Mouse (Mus musculus) midbrain, embryonic 14.5 days (tissue): ENCODE results near the gene Ctnna3. TPM values are rescaled to one million over a fixed set of nuclear protein-coding genes. Genes with fewer than 3 reads are reported as not detected.
A peak's percentile ranks its signal among the peaks of the same experiment; 100 is the strongest.

Experiments used
- ATAC-seq: fragments of 200-750 bp; cut with Nextera tagmentation; 2 replicates; pipeline ENCODE4 v1.8.0; 2017; ENCODE audit warnings: moderate number of reproducible peaks, moderate library complexity; ENCODE audit not compliant: low FRiP score, low TSS enrichment
- DNase-seq: peaks from one replicate; pipeline ENCODE4 v3.0.0-alpha.2; 2015
- H3K27ac ChIP-seq: fragments of 300-500 bp; sonication (generic); replicated peaks from 2 replicates; pipeline ENCODE4 v1.5.1; 2014; ENCODE audit warnings: mild to moderate bottlenecking, low read depth, low read length, moderate library complexity
- H3K27me3 ChIP-seq: fragments of 300-500 bp; sonication (generic); 2 replicates; pipeline ENCODE4 v1.6.1; 2014; ENCODE audit warnings: low read length, control low read depth, mixed read lengths; ENCODE audit not compliant: control insufficient read depth, insufficient read depth
- H3K36me3 ChIP-seq: fragments of 300-500 bp; sonication (generic); 2 replicates; pipeline ENCODE4 v1.6.1; 2014; ENCODE audit warnings: low read length, control low read depth; ENCODE audit not compliant: control insufficient read depth, insufficient read depth
- H3K4me1 ChIP-seq: fragments of 300-500 bp; sonication (generic); 2 replicates; pipeline ENCODE4 v1.6.1; 2014; ENCODE audit warnings: mild to moderate bottlenecking, antibody characterized with exemption, low read length, control low read depth; ENCODE audit not compliant: control insufficient read depth, insufficient read depth
- H3K4me2 ChIP-seq: fragments of 300-500 bp; sonication (generic); 2 replicates; pipeline ENCODE4 v1.6.1; 2014; ENCODE audit warnings: mild to moderate bottlenecking, low read length, moderate library complexity
- H3K4me3 ChIP-seq: fragments of 300-500 bp; sonication (generic); replicated peaks from 2 replicates; pipeline ENCODE4 v1.5.1; 2014; ENCODE audit warnings: low read depth, low read length
- H3K9ac ChIP-seq: fragments of 300-500 bp; sonication (generic); replicated peaks from 2 replicates; pipeline ENCODE4 v1.6.1; 2014; ENCODE audit warnings: mild to moderate bottlenecking, low read length, moderate library complexity
- H3K9me3 ChIP-seq: fragments of 300-500 bp; sonication (generic); 2 replicates; pipeline ENCODE4 v1.6.1; 2016; ENCODE audit warnings: low read length, control low read depth, mixed read lengths; ENCODE audit not compliant: control insufficient read depth
- WGBS: fragments of 180-500 bp; shearing (Covaris S2); extraction: QIAGEN DNeasy Blood & Tissue Kit; methylation state at CpG from one replicate; pipeline ENCODE4 v1.1.7; 2014; 5-methylcytosine and 5-hydroxymethylcytosine counted together
- polyA plus RNA-seq: library from polyadenylated mRNA; unstranded; fragments of >200 nt; fragmentation: Nextera tagmentation; extraction: Ambion mirVana; gene quantifications from 2 replicates; pipeline ENCODE4 v1.2.1, GENCODE M21; 2014

Ctnna3 gene
- polyA plus RNA-seq, 1 experiment from 2014 or later, result 1.1 TPM

GRCm38 (mm10) chr10:63654560-63654959 lies 224.7 kb downstream of the Ctnna3 start:
- Histone ChIP-seq H3K4me1 (no peaks in the 10 kb centered on the region), H3K27ac (no peak overlapping the region), H3K27me3 (no peaks in the 10 kb centered on the region), H3K9ac (no peak overlapping the region), H3K36me3 (no peaks in the 10 kb centered on the region), H3K9me3 (no peaks in the 10 kb centered on the region), H3K4me2 (no peak overlapping the region), H3K4me3 (no peak overlapping the region)
- WGBS, result 94% methylated on average over 5 of the region's 5 CpGs
- no peak for DNase-seq
- no peak for ATAC-seq

GRCm38 (mm10) chr10:63676343-63676742 lies 246.4 kb downstream of the Ctnna3 start:
- Histone ChIP-seq H3K27me3 (no peaks in the 10 kb centered on the region), H3K4me3 (no peak overlapping the region)
- WGBS, result 80% methylated on average over 6 of the region's 6 CpGs

GRCm38 (mm10) chr10:63689233-63689632 lies 259.3 kb downstream of the Ctnna3 start:
- Histone ChIP-seq H3K9ac (no peak overlapping the region), H3K36me3 (no peaks in the 10 kb centered on the region), H3K4me2 (no peak overlapping the region), H3K27me3 (no peaks in the 10 kb centered on the region), H3K27ac (no peak overlapping the region), H3K4me3 (no peak overlapping the region), H3K4me1 (no peaks in the 10 kb centered on the region), H3K9me3 (no peaks in the 10 kb centered on the region)
- DNase-seq (no peak), ATAC-seq (no peak)
- WGBS, result 3% methylated on average over 3 of the region's 3 CpGs

More at GRCm38 (mm10) chr10:63676343-63676742, 246.4 kb downstream of the Ctnna3 start:
- Histone ChIP-seq H3K9ac (no peak overlapping the region), H3K4me2 (no peak overlapping the region), H3K27ac (no peak overlapping the region), H3K9me3 (no peaks in the 10 kb centered on the region), H3K36me3 (no peaks in the 10 kb centered on the region), H3K4me1 (no peaks in the 10 kb centered on the region)
- ATAC-seq (no peak), DNase-seq (no peak)

GRCm38 (mm10) chr10:63689651-63690050 lies 259.8 kb downstream of the Ctnna3 start:
- Histone ChIP-seq H3K27ac (no peak overlapping the region), H3K9ac (no peak overlapping the region), H3K4me1 (no peaks in the 10 kb centered on the region), H3K4me3 (no peak overlapping the region), H3K27me3 (no peaks in the 10 kb centered on the region), H3K36me3 (no peaks in the 10 kb centered on the region), H3K9me3 (no peaks in the 10 kb centered on the region), H3K4me2 (no peak overlapping the region)
- ATAC-seq (no peak), DNase-seq (no peak)
- 32% methylated on average over 4 of the region's 4 CpGs for WGBS

- ATAC-seq, result no peak
- Histone ChIP-seq H3K9ac (no peak overlapping the region), H3K9me3 (no peaks in the 10 kb centered on the region), H3K4me3 (no peak overlapping the region), H3K4me2 (no peak overlapping the region), H3K27ac (no peak overlapping the region), H3K27me3 (no peaks in the 10 kb centered on the region), H3K36me3 (no peaks in the 10 kb centered on the region), H3K4me1 (no peaks in the 10 kb centered on the region)
- peak; percentile 61 for DNase-seq
- WGBS, result 56% methylated on average over 3 of the region's 3 CpGs
Measured at GRCm38 (mm10) chr10:63692039-63692438, 262.1 kb downstream of the Ctnna3 start.

GRCm38 (mm10) chr10:63710211-63710610 lies 280.3 kb downstream of the Ctnna3 start:
- Histone ChIP-seq H3K4me1 (no peaks in the 10 kb centered on the region), H3K4me3 (no peak overlapping the region), H3K9ac (no peak overlapping the region), H3K27me3 (no peaks in the 10 kb centered on the region), H3K27ac (no peak overlapping the region), H3K9me3 (no peaks in the 10 kb centered on the region), H3K36me3 (no peaks in the 10 kb centered on the region), H3K4me2 (no peak overlapping the region)
- DNase-seq (no peak), ATAC-seq (no peak)
- WGBS, result 77% methylated on average over 6 of the region's 6 CpGs

- no peaks in the 10 kb centered on the region for H3K27me3 ChIP-seq
- no peak overlapping the region for H3K4me2 ChIP-seq
- no peak overlapping the region for H3K4me3 ChIP-seq
- no peaks in the 10 kb centered on the region for H3K9me3 ChIP-seq
- DNase-seq (no peak), ATAC-seq (no peak)
- WGBS, result 86% methylated on average over 8 of the region's 8 CpGs
- no peaks in the 10 kb centered on the region for H3K36me3 ChIP-seq
- H3K9ac ChIP-seq, result no peak overlapping the region
- no peaks in the 10 kb centered on the region for H3K4me1 ChIP-seq
- H3K27ac ChIP-seq, result no peak overlapping the region
Measured at GRCm38 (mm10) chr10:63712530-63712929, 282.6 kb downstream of the Ctnna3 start.

GRCm38 (mm10) chr10:63714151-63714550 lies 284.3 kb downstream of the Ctnna3 start:
- WGBS, result 75% methylated on average over 4 of the region's 4 CpGs
- Histone ChIP-seq H3K36me3 (no peaks in the 10 kb centered on the region), H3K27ac (no peak overlapping the region), H3K9ac (no peak overlapping the region), H3K27me3 (no peaks in the 10 kb centered on the region), H3K4me2 (no peak overlapping the region), H3K9me3 (no peaks in the 10 kb centered on the region), H3K4me3 (no peak overlapping the region), H3K4me1 (no peaks in the 10 kb centered on the region)
- ATAC-seq, result no peak
- no peak for DNase-seq

- H3K4me1 ChIP-seq, result no peaks in the 10 kb centered on the region
- 95% methylated on average over 10 of the region's 10 CpGs for WGBS
Measured at GRCm38 (mm10) chr10:63768871-63769270, 339.0 kb downstream of the Ctnna3 start.

More at GRCm38 (mm10) chr10:63768871-63769270, 339.0 kb downstream of the Ctnna3 start:
- Histone ChIP-seq H3K27ac (no peak overlapping the region), H3K4me2 (no peak overlapping the region), H3K9me3 (no peaks in the 10 kb centered on the region), H3K27me3 (no peaks in the 10 kb centered on the region), H3K9ac (no peak overlapping the region), H3K36me3 (no peaks in the 10 kb centered on the region), H3K4me3 (no peak overlapping the region)
- DNase-seq, result no peak
- no peak for ATAC-seq
